Mouse (Mus musculus): ENCODE results near the gene Bhlha9.

Gene Bhlha9

GRCm38 (mm10) chr11:76671871-76672475, at the start of gene Bhlha9:
Gene Bhlha9, plus strand, starts transcription at chr11:76672470.
- DNase-seq (ENCODE audit: low read depth, low spot score): no peak

GRCm38 (mm10) chr11:76622566-76623205, 49.6 kb upstream of the Bhlha9 start:
- DNase-seq (ENCODE audit: low read depth, low spot score): no peak

GRCm38 (mm10) chr11:76623206-76623961, 48.9 kb upstream of the Bhlha9 start:
- DNase-seq (ENCODE audit: low read depth, low spot score): no peak

GRCm38 (mm10) chr11:76624071-76624470, 48.2 kb upstream of the Bhlha9 start:
- DNase-seq (ENCODE audit: low read depth, low spot score): no peak

- no peak for DNase-seq (ENCODE audit: low read depth, low spot score)
Observed at GRCm38 (mm10) chr11:76624881-76625280, 47.4 kb upstream of the Bhlha9 start.

GRCm38 (mm10) chr11:76628613-76629012, 43.7 kb upstream of the Bhlha9 start:
- DNase-seq (ENCODE audit: low read depth, low spot score): no peak

GRCm38 (mm10) chr11:76630023-76630422, 42.2 kb upstream of the Bhlha9 start:
- no peak for DNase-seq (ENCODE audit: low read depth, low spot score)

DNA sequence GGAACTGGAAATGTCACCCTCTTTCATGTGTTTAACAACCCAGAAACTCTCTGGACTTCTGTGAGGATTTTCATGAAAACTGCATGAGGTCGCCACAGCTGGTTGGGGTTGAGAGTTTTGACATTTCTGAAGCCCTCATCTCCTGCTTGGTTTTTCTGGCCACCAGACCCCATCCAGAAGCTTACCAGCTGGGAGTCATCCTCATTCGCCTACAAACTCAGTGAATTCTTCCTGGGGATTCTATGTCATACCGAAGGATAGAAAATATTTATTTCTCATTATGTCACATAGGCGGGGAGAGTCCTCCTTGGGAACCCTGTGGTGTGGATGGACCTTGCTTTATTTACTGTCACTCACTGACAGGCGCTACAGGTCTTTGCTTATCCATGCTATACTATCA, 41.8 kb upstream of the Bhlha9 start:
- DNase-seq (ENCODE audit: low read depth, low spot score): no peak

- DNase-seq (ENCODE audit: low read depth, low spot score): no peak
Observed at GRCm38 (mm10) chr11:76639269-76639985, 32.8 kb upstream of the Bhlha9 start.

DNA sequence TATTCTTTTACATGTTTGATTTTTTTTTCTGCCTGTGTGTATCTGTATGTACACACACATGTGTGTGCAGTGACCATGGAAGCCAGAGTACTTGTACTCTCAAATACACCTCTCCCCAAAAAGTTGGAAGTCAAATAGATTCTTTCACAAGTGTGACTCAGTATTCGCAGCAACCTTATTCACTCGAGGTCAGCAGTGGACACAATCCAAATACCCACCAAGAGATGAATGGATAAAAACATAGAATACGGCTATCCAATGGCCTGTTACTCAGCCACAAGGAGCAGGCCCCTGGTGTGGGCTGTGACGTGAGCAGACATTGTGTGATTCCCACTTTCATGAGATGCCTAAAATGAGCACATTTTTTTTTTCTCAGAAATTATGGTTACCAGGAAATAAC, 32.0 kb upstream of the Bhlha9 start:
- no peak for DNase-seq (ENCODE audit: low read depth, low spot score)

DNA sequence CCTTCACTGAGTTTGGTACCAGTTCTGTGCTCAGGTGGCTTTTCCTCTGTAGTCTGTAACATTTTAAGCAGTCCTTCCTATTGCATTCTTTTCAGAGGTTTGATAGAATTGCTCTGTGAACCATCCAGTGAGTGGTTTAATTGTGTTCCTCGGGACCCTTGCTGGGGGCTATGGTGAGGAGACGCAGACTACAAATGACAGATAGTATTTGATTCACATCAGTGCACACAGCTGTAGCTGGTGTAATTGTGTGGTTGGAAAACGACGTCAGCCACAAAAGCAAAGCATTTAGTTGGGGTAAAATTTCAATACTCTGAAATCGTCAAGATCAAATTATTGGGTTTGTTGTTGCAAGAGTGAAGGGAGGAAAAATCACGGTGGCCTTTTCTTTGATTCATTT, 28.0 kb upstream of the Bhlha9 start:
- DNase-seq (ENCODE audit: low read depth, low spot score): no peak

DNA sequence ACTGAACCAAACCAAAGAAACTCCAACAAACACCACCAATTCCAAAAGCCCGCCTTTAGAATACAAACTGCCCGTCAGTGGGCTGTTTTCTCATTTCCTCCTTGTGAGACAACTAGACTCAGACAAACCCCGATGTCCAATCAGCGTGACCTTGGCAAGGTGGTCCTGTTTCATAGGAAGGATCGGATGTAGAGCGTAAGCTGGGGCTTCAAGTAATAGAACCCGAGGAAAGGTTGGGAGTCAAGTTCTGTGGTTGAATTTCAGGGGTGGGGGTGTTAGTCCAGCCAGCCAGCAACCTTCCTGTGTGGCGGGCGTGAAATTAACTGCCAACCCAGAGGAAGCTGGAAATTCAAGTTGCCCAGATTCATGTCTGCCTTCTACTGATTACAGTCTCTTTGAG, 27.2 kb upstream of the Bhlha9 start:
- DNase-seq (ENCODE audit: low read depth, low spot score): no peak

- peak; percentile 84 for DNase-seq (ENCODE audit: low read depth, low spot score)
Observed at GRCm38 (mm10) chr11:76645955-76646354, 26.3 kb upstream of the Bhlha9 start.

GRCm38 (mm10) chr11:76647062-76647461, 25.2 kb upstream of the Bhlha9 start:
- no peak for DNase-seq (ENCODE audit: low read depth, low spot score)

DNA sequence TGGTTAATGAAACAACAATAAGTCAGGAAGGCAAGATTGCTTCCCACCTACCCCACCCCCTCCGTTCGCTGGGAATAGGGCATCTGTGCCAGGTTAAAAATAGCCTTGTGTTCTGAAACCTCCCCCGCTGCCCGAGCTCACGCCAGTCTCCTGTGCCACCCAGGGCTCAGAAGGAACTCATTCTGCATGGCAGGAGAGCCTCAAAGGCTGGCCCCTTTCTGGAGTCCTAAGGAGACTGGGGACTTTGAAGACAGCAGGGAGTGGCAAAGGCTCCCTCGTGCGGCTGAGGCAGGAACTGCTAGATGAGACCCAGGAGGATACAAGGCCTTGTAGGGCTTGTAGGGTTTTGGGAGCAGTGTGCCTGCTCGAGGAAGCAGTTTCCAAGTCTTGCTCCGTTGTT, 24.8 kb upstream of the Bhlha9 start:
- DNase-seq (ENCODE audit: low read depth, low spot score): peak; percentile 52

GRCm38 (mm10) chr11:76650862-76651560, 21.3 kb upstream of the Bhlha9 start:
- peak; percentile 49 for DNase-seq (ENCODE audit: low read depth, low spot score)

DNA sequence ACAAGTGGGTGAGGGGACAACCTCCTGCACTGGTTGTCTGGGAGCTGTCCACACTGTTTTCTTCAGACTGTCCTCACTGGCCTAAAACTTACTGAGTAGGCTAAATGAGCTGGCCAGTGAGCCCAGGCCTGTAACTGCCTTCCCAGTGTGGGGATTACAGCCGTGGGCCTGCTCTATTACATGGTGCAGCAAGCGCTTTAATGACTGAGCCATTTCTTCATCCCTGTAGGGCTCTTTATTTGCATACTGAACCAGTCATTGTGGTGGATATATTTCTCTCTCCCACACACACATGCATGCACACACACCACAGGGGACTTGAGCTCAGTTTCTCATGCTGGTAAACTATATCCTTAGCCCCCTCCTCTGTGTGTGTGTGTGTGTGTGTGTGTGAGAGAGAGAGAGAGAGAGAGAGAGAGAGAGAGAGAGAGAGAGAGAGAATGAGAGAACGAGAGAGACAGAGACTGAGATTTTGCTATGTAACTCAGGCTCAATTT, 19.4 kb upstream of the Bhlha9 start:
- no peak for DNase-seq (ENCODE audit: low read depth, low spot score)

GRCm38 (mm10) chr11:76655106-76655505, 17.2 kb upstream of the Bhlha9 start:
- no peak for DNase-seq (ENCODE audit: low read depth, low spot score)

GRCm38 (mm10) chr11:76657450-76657970, 14.8 kb upstream of the Bhlha9 start:
- DNase-seq (ENCODE audit: low read depth, low spot score): no peak

- no peak for DNase-seq (ENCODE audit: low read depth, low spot score)
Observed at GRCm38 (mm10) chr11:76659138-76659930, 12.9 kb upstream of the Bhlha9 start.

Data from telencephalon, adult 2 months (tissue).